Mouse (Mus musculus): ENCODE data around the gene Nat8f4.

DNA sequence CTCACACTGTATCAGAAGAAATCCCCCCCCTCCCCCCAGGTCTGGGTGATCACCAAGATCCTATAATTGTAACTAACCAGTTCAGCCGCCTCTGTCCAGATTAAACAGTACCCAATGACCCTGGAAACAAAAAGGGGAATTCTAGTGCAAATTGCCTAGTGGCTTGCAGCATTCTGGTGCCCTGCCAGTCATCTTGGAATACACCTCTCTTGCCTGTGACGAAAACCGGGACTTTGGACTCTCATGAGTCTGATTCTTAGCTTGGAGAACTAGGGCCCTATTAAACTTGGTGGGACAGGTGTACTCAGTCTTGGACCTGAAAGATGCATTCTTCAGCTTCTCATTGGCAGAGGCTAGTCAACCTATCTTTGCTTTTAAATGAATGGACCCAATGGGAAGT is 51.2 kb downstream of the Nat8f4 start:
- TF ChIP-seq POLR2A (IDR thresholded peaks at IDR 0.05; ENCODE audit: borderline replicate concordance, extremely low read depth, insufficient read depth, insufficient read length, poor library complexity, severe bottlenecking) = no peak
- no peak for TF ChIP-seq CTCF (IDR thresholded peaks at IDR 0.05; ENCODE audit: borderline replicate concordance, extremely low read depth, insufficient read depth, insufficient read length)

Data from brain, embryonic 14.5 days (tissue).